Mouse (Mus musculus): ENCODE measurements around the gene Slc10a7. TPM values are rescaled to one million over a fixed set of nuclear protein-coding genes. Genes with fewer than 3 reads are reported as not detected.

The Slc10a7 gene
- polyA plus RNA-seq, 2 experiments: 3.3 to 4.4 TPM

DNA sequence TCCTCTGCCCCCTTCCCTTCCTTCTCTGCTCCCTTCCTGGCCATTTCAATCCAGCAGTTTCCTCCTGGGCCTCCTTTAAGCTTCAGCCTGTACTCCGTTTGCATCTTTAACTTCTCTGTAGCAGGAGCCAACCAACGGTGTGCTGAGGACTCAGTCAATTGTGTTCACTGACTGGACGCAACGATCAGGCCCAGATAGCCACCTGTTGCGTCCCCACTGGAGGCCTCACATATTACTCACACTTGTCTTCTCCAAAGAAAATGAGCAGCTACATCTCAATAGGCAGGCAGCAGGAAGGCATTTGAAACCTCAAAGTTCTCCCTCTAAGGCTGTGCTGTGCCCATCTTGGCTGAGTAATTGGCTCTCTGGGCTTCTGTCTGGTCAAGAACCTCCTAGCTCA, 149.0 kb downstream of the Slc10a7 start:
- Histone ChIP-seq H3K27ac (no peak overlapping the region), H3K4me2 (ENCODE audit: low read depth) (no peak overlapping the region), H3K36me3 (replicated peaks; ENCODE audit: control insufficient read depth, insufficient read depth, low read depth) (no peaks in the 10 kb centered on the region), H3K4me3 (ENCODE audit: insufficient read depth in 1 of 2, low read depth in 2 of 2, low read length in 2 of 2) (no peak overlapping the region), H3K9ac (replicated peaks) (no peak overlapping the region), H3K9me3 (ENCODE audit: control insufficient read depth, low read length) (no peaks in the 10 kb centered on the region), H3K4me1 (replicated peaks; ENCODE audit: control insufficient read depth in 2 of 2, insufficient read depth in 2 of 2, low read length in 1 of 2) (peaks cover 0 to 2% of the 10 kb centered on the region in 2 experiments; a peak in 2 of 4 replicates), H3K27me3 (ENCODE audit: control insufficient read depth, insufficient read depth, low read length) (no peaks in the 10 kb centered on the region)
- WGBS (ENCODE audit: insufficient replicate concordance): 75% methylated on average over 5 of the region's 5 CpGs
- ATAC-seq (ENCODE audit: insufficient read depth) (no peak), DNase-seq (ENCODE audit: low read depth in 3 of 3, low spot score in 3 of 3) (no peak)
- TF ChIP-seq CTCF (IDR thresholded peaks at IDR 0.05; ENCODE audit: low read depth) (no peak), EP300 (IDR thresholded peaks at IDR 0.05; ENCODE audit: low read depth) (no peak)

DNA sequence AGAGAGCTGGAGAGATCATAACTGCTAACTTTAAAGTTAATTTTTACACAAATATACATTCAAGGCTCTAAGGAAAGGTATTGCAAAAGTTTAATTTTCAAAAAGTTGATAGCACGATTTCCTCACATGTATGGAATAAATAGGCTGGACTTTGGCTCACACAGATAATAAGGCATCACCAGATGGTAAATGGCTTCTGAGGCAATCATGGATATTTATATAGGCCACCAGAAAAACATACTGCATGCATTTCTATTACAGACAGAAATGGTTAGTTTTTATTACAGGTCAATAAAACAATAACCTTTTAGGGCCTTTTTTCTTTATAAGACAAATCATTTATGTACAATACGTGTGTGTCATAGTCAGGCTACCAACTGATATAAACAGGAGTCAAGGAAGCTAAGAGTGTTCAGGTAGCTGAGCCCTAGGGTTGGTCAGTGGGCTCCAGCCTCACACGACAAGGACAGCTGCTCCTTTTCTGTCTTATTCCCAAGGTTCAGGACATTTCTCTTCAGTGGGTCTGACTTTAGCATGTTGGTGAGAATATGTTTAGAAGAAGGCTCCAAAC, 150.6 kb downstream of the Slc10a7 start:
- Histone ChIP-seq H3K9me3 (ENCODE audit: control insufficient read depth, low read length) (no peaks in the 10 kb centered on the region), H3K4me2 (ENCODE audit: low read depth) (no peak overlapping the region), H3K36me3 (replicated peaks; ENCODE audit: control insufficient read depth, insufficient read depth, low read depth) (no peaks in the 10 kb centered on the region), H3K27me3 (ENCODE audit: control insufficient read depth, insufficient read depth, low read length) (no peaks in the 10 kb centered on the region), H3K4me1 (replicated peaks; ENCODE audit: control insufficient read depth in 2 of 2, insufficient read depth in 2 of 2, low read length in 1 of 2) (peaks cover 0 to 2% of the 10 kb centered on the region in 2 experiments; a peak in 2 of 4 replicates), H3K27ac (no peak overlapping the region), H3K9ac (replicated peaks) (no peak overlapping the region), H3K4me3 (ENCODE audit: insufficient read depth in 1 of 2, low read depth in 2 of 2, low read length in 2 of 2) (no peak overlapping the region)
- no peak for TF ChIP-seq EP300 (IDR thresholded peaks at IDR 0.05; ENCODE audit: low read depth)
- no peak for TF ChIP-seq CTCF (IDR thresholded peaks at IDR 0.05; ENCODE audit: low read depth)
- ATAC-seq (ENCODE audit: insufficient read depth) (no peak), DNase-seq (ENCODE audit: low read depth in 3 of 3, low spot score in 3 of 3) (no peak)
- WGBS (ENCODE audit: insufficient replicate concordance): 65% methylated on average over 3 of the region's 3 CpGs

DNA sequence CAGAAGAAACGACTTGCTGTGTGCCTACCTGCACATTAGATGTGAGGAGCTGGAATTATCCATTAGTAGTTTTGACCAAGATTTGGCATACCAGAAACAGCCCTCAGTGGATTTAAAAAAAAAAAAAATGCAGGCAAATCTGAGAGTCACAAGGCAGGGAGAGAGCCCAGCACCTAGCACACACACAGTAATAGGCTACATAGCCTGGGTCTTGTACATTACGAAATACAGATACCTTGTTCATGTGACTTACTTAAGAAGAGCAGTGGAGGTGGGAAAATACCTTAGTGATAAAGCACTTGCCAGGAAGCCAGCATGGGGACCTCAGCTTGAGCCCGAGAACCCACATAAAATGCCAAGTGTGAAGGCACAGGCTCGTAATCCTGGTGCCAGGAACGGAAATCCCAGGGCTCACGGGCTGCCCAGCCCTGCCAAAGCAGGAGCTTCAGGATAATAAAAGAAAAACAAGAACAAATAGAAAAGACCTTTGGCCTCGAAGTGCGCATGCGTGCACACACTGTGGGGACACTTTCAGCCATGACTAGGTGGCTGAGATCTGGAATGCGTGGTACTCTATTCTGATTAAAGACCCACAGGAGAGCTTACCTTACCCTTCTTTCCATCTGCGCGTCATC, 155.3 kb downstream of the Slc10a7 start:
- Histone ChIP-seq H3K27ac (no peak overlapping the region), H3K9me3 (ENCODE audit: control insufficient read depth, low read length) (no peaks in the 10 kb centered on the region), H3K4me3 (ENCODE audit: insufficient read depth in 1 of 2, low read depth in 2 of 2, low read length in 2 of 2) (no peak overlapping the region), H3K36me3 (replicated peaks; ENCODE audit: control insufficient read depth, insufficient read depth, low read depth) (no peaks in the 10 kb centered on the region), H3K4me1 (replicated peaks; ENCODE audit: control insufficient read depth in 2 of 2, insufficient read depth in 2 of 2, low read length in 1 of 2) (no peaks in the 10 kb centered on the region), H3K4me2 (ENCODE audit: low read depth) (no peak overlapping the region), H3K27me3 (ENCODE audit: control insufficient read depth, insufficient read depth, low read length) (no peaks in the 10 kb centered on the region), H3K9ac (replicated peaks) (no peak overlapping the region)
- TF ChIP-seq CTCF (IDR thresholded peaks at IDR 0.05; ENCODE audit: low read depth) (no peak), EP300 (IDR thresholded peaks at IDR 0.05; ENCODE audit: low read depth) (no peak)
- WGBS (ENCODE audit: insufficient replicate concordance): 81% methylated on average over 12 of the region's 12 CpGs
- ATAC-seq (ENCODE audit: insufficient read depth) (no peak), DNase-seq (ENCODE audit: low read depth in 3 of 3, low spot score in 3 of 3) (no peak)

DNA sequence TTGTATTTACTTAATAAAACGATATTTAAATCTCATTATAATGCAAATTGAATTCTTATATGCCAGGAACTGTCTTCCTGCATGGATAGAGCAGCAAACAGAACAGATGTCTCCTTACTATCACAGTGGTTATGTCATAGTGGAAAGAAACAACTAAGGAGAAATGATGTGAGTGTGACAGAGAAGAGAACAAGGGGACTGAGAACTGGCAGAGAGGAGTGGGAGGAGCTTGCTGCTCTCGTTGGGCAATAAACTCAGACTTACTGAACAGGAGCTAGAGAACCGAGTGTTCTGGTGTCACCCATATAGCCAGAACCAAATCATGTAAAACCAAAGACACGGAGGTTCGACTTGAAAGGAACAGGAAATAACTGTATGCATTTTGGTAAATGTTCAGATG, 158.3 kb downstream of the Slc10a7 start:
- DNase-seq (ENCODE audit: low read depth in 3 of 3, low spot score in 3 of 3) (no peak), ATAC-seq (ENCODE audit: insufficient read depth) (no peak)
- H3K27ac ChIP-seq: no peak overlapping the region
- TF ChIP-seq CTCF (IDR thresholded peaks at IDR 0.05; ENCODE audit: low read depth) (no peak), EP300 (IDR thresholded peaks at IDR 0.05; ENCODE audit: low read depth) (no peak)
- H3K9ac ChIP-seq (replicated peaks): no peak overlapping the region
- no peak overlapping the region for H3K4me3 ChIP-seq (ENCODE audit: insufficient read depth in 1 of 2, low read depth in 2 of 2, low read length in 2 of 2)
- H3K36me3 ChIP-seq (replicated peaks; ENCODE audit: control insufficient read depth, insufficient read depth, low read depth): no peaks in the 10 kb centered on the region
- H3K4me2 ChIP-seq (ENCODE audit: low read depth): no peak overlapping the region
- H3K9me3 ChIP-seq (ENCODE audit: control insufficient read depth, low read length): no peaks in the 10 kb centered on the region
- 73% methylated on average over 5 of the region's 5 CpGs for WGBS (ENCODE audit: insufficient replicate concordance)
- no peaks in the 10 kb centered on the region for H3K4me1 ChIP-seq (replicated peaks; ENCODE audit: control insufficient read depth in 2 of 2, insufficient read depth in 2 of 2, low read length in 1 of 2)
- H3K27me3 ChIP-seq (ENCODE audit: control insufficient read depth, insufficient read depth, low read length): no peaks in the 10 kb centered on the region

DNA sequence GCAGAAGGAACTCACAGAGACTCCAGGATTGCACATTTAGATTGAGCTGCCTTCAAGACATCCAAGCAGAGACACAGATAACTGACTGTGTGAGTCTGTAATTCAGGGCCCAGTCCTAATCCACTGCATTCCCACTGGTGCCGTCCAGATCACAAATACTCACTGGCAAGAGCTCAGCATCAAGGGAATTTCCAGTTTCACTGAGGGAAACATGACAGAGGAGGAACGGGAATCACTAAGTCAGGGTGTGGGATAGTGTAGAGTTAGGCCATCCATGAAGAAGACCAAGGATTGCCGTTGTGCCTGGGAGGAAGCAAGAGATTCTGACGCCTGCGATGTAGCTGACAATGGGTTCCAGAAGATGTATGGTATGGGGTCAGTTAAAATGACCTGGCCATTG, 159.1 kb downstream of the Slc10a7 start:
- TF ChIP-seq EP300 (IDR thresholded peaks at IDR 0.05; ENCODE audit: low read depth) (no peak), CTCF (IDR thresholded peaks at IDR 0.05; ENCODE audit: low read depth) (no peak)
- no peak for DNase-seq (ENCODE audit: low read depth in 3 of 3, low spot score in 3 of 3)
- Histone ChIP-seq H3K4me2 (ENCODE audit: low read depth) (no peak overlapping the region), H3K36me3 (replicated peaks; ENCODE audit: control insufficient read depth, insufficient read depth, low read depth) (no peaks in the 10 kb centered on the region), H3K4me3 (ENCODE audit: insufficient read depth in 1 of 2, low read depth in 2 of 2, low read length in 2 of 2) (no peak overlapping the region), H3K27ac (no peak overlapping the region), H3K9me3 (ENCODE audit: control insufficient read depth, low read length) (no peaks in the 10 kb centered on the region), H3K27me3 (ENCODE audit: control insufficient read depth, insufficient read depth, low read length) (no peaks in the 10 kb centered on the region), H3K9ac (replicated peaks) (no peak overlapping the region), H3K4me1 (replicated peaks; ENCODE audit: control insufficient read depth in 2 of 2, insufficient read depth in 2 of 2, low read length in 1 of 2) (no peaks in the 10 kb centered on the region)
- ATAC-seq (ENCODE audit: insufficient read depth): no peak
- 84% methylated on average over 5 of the region's 5 CpGs for WGBS (ENCODE audit: insufficient replicate concordance)

Data from liver, embryonic 14.5 days (tissue).